Mouse (Mus musculus): ENCODE data around the gene Vmn1r143.
"Not testable (repeated sequence)": the region's sequence is repeated elsewhere in the genome, so short reads cannot be mapped to it uniquely, and the experiment has no call there.

The Vmn1r143 gene

GRCm38 (mm10) chr7:22189077-22189476 lies at the start of gene Vmn1r143:
Gene Vmn1r143 (plus strand): TSS chr7:22189377.
- DNase-seq (ENCODE audit: low spot score in 2 of 2): not testable (repeated sequence)

GRCm38 (mm10) chr7:22163935-22164334 lies 25.2 kb upstream of the Vmn1r143 start, which contains the start of gene Vmn1r142:
Gene Vmn1r142 (minus strand): TSS chr7:22164035.
- DNase-seq (ENCODE audit: low spot score in 2 of 2): not testable (repeated sequence)

GRCm38 (mm10) chr7:22201164-22201563 lies 12.0 kb downstream of the Vmn1r143 start, which contains the start of gene Gm8653:
Gene Gm8653 (minus strand): TSS chr7:22201264.
- DNase-seq (ENCODE audit: low spot score in 2 of 2): not testable (repeated sequence)

- DNase-seq (ENCODE audit: low spot score in 2 of 2): not testable (repeated sequence)
Measured at GRCm38 (mm10) chr7:22229384-22229783, 40.2 kb downstream of the Vmn1r143 start, which contains the start of gene Gm8453. Gene Gm8453 (minus strand): TSS chr7:22229484.
